Mouse (Mus musculus): Measurements from ENCODE around the gene A4gnt.

DNA sequence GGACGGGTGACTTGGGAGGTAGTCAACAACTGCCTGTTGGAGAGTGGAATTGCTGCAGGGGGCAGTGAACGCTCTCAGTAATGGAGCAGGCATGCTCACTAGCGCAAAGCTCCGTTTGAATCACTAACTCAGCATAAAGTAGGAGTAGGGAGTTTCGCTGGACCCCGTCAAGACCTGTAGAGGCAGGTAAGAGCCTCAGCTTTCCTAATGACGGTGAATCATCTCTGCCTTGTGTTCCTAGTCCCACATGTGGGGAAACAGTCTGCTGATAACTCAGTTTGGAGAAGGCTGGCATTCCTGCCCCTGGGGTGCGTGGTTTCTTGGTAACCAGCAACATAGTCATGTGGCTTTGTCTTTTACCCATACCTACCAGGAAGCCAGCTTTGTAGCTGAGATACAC, 20.0 kb downstream of the A4gnt start:
- TF ChIP-seq CTCF (IDR thresholded peaks at IDR 0.05), result peak; percentile 43
- TF ChIP-seq EP300 (IDR thresholded peaks at IDR 0.05), result no peak
